Mouse (Mus musculus): Measurements from ENCODE around the gene Abtb2. TPM values are rescaled to one million over a fixed set of nuclear protein-coding genes. Genes with fewer than 3 reads are reported as not detected.

Abtb2 gene
- polyA plus RNA-seq, 1 experiment: 11.9 TPM

GRCm38 (mm10) chr2:103677614-103678369 is 111.7 kb downstream of the Abtb2 start:
- TF ChIP-seq CTCF (IDR thresholded peaks at IDR 0.05; ENCODE audit: extremely low read depth, insufficient read depth, low read length) (no peak), POLR2A (IDR thresholded peaks at IDR 0.05; ENCODE audit: extremely low read depth, insufficient read depth, low read length) (no peak)
- Histone ChIP-seq H3K4me3 (ENCODE audit: insufficient read depth, low read length) (no peak overlapping the region), H3K4me1 (ENCODE audit: control insufficient read depth, insufficient read depth, low read length) (peaks cover 2% of the 10 kb centered on the region; the same call in 1 of the 2 replicates), H3K27ac (ENCODE audit: insufficient read depth, low read length) (no peak overlapping the region)

GRCm38 (mm10) chr2:103678433-103678832 is 112.3 kb downstream of the Abtb2 start:
- TF ChIP-seq POLR2A (IDR thresholded peaks at IDR 0.05; ENCODE audit: extremely low read depth, insufficient read depth, low read length): no peak
- no peak for TF ChIP-seq CTCF (IDR thresholded peaks at IDR 0.05; ENCODE audit: extremely low read depth, insufficient read depth, low read length)
- Histone ChIP-seq H3K4me3 (ENCODE audit: insufficient read depth, low read length) (no peak overlapping the region), H3K27ac (ENCODE audit: insufficient read depth, low read length) (no peak overlapping the region), H3K4me1 (ENCODE audit: control insufficient read depth, insufficient read depth, low read length) (no peaks in the 10 kb centered on the region)

- no peak for TF ChIP-seq CTCF (IDR thresholded peaks at IDR 0.05; ENCODE audit: extremely low read depth, insufficient read depth, low read length)
- no peak for TF ChIP-seq POLR2A (IDR thresholded peaks at IDR 0.05; ENCODE audit: extremely low read depth, insufficient read depth, low read length)
- Histone ChIP-seq H3K4me3 (ENCODE audit: insufficient read depth, low read length) (no peak overlapping the region), H3K4me1 (ENCODE audit: control insufficient read depth, insufficient read depth, low read length) (no peaks in the 10 kb centered on the region), H3K27ac (ENCODE audit: insufficient read depth, low read length) (no peak overlapping the region)
These were observed 114.4 kb downstream of the Abtb2 start for GRCm38 (mm10) chr2:103680364-103681110.

GRCm38 (mm10) chr2:103681149-103681548 is 115.0 kb downstream of the Abtb2 start:
- Histone ChIP-seq H3K27ac (ENCODE audit: insufficient read depth, low read length) (no peak overlapping the region), H3K4me3 (ENCODE audit: insufficient read depth, low read length) (no peak overlapping the region), H3K4me1 (ENCODE audit: control insufficient read depth, insufficient read depth, low read length) (no peaks in the 10 kb centered on the region)
- no peak for TF ChIP-seq POLR2A (IDR thresholded peaks at IDR 0.05; ENCODE audit: extremely low read depth, insufficient read depth, low read length)
- TF ChIP-seq CTCF (IDR thresholded peaks at IDR 0.05; ENCODE audit: extremely low read depth, insufficient read depth, low read length): no peak

GRCm38 (mm10) chr2:103682261-103682722 is 116.2 kb downstream of the Abtb2 start:
- H3K4me3 ChIP-seq (ENCODE audit: insufficient read depth, low read length): no peak overlapping the region
- TF ChIP-seq POLR2A (IDR thresholded peaks at IDR 0.05; ENCODE audit: extremely low read depth, insufficient read depth, low read length) (no peak), CTCF (IDR thresholded peaks at IDR 0.05; ENCODE audit: extremely low read depth, insufficient read depth, low read length) (no peak)
- no peaks in the 10 kb centered on the region for H3K4me1 ChIP-seq (ENCODE audit: control insufficient read depth, insufficient read depth, low read length)
- H3K27ac ChIP-seq (ENCODE audit: insufficient read depth, low read length): no peak overlapping the region

- no peak for TF ChIP-seq POLR2A (IDR thresholded peaks at IDR 0.05; ENCODE audit: extremely low read depth, insufficient read depth, low read length)
- TF ChIP-seq CTCF (IDR thresholded peaks at IDR 0.05; ENCODE audit: extremely low read depth, insufficient read depth, low read length): no peak
- Histone ChIP-seq H3K4me3 (ENCODE audit: insufficient read depth, low read length) (no peak overlapping the region), H3K4me1 (ENCODE audit: control insufficient read depth, insufficient read depth, low read length) (no peaks in the 10 kb centered on the region), H3K27ac (ENCODE audit: insufficient read depth, low read length) (no peak overlapping the region)
These were observed 116.9 kb downstream of the Abtb2 start for GRCm38 (mm10) chr2:103682927-103683442.

GRCm38 (mm10) chr2:103684431-103684830 is 118.3 kb downstream of the Abtb2 start:
- Histone ChIP-seq H3K4me3 (ENCODE audit: insufficient read depth, low read length) (no peak overlapping the region), H3K27ac (ENCODE audit: insufficient read depth, low read length) (no peak overlapping the region), H3K4me1 (ENCODE audit: control insufficient read depth, insufficient read depth, low read length) (no peaks in the 10 kb centered on the region)
- no peak for TF ChIP-seq CTCF (IDR thresholded peaks at IDR 0.05; ENCODE audit: extremely low read depth, insufficient read depth, low read length)
- TF ChIP-seq POLR2A (IDR thresholded peaks at IDR 0.05; ENCODE audit: extremely low read depth, insufficient read depth, low read length): no peak

- Histone ChIP-seq H3K4me1 (ENCODE audit: control insufficient read depth, insufficient read depth, low read length) (no peaks in the 10 kb centered on the region), H3K4me3 (ENCODE audit: insufficient read depth, low read length) (no peak overlapping the region), H3K27ac (ENCODE audit: insufficient read depth, low read length) (no peak overlapping the region)
- TF ChIP-seq CTCF (IDR thresholded peaks at IDR 0.05; ENCODE audit: extremely low read depth, insufficient read depth, low read length): no peak
- no peak for TF ChIP-seq POLR2A (IDR thresholded peaks at IDR 0.05; ENCODE audit: extremely low read depth, insufficient read depth, low read length)
These were observed 118.9 kb downstream of the Abtb2 start for GRCm38 (mm10) chr2:103684926-103685577.

- H3K27ac ChIP-seq (ENCODE audit: insufficient read depth, low read length): no peak overlapping the region
- TF ChIP-seq CTCF (IDR thresholded peaks at IDR 0.05; ENCODE audit: extremely low read depth, insufficient read depth, low read length) (no peak), POLR2A (IDR thresholded peaks at IDR 0.05; ENCODE audit: extremely low read depth, insufficient read depth, low read length) (no peak)
- no peak overlapping the region for H3K4me3 ChIP-seq (ENCODE audit: insufficient read depth, low read length)
- no peaks in the 10 kb centered on the region for H3K4me1 ChIP-seq (ENCODE audit: control insufficient read depth, insufficient read depth, low read length)
These were observed 119.5 kb downstream of the Abtb2 start for GRCm38 (mm10) chr2:103685581-103685980.

All from cortical plate, adult 2 months (tissue).